Comparison of ENCODE assay signal across 8 mouse cellular contexts in genomic region chr9:46015081-46015551, GRCm38 (mm10). TPM values are rescaled to one million over a fixed set of nuclear protein-coding genes. Genes with fewer than 3 reads are reported as not detected.
DNase-seq lines count a peak whose midpoint lies in the region; ATAC-seq and TF ChIP-seq lines count a peak whose summit lies in the region.

No protein-coding gene starts in this region.

- peaks cover 6% of the 10 kb centered on the region for H3K36me3 ChIP-seq in heart, adult 2 months (ENCODE audit: control insufficient read depth, insufficient read depth, low read length)
- no peaks in the 10 kb centered on the region for H3K36me3 ChIP-seq in intestine, postnatal 0 days (ENCODE audit: control insufficient read depth, insufficient read depth)
- no peaks in the 10 kb centered on the region; the same call in 1 of the 2 replicates for H3K36me3 ChIP-seq in lung, embryonic 14.5 days (ENCODE audit: insufficient read depth)

- H3K79me2 ChIP-seq in heart, adult 2 months (replicated peaks; ENCODE audit: control insufficient read depth, insufficient read depth, low read length): peaks cover 7% of the 10 kb centered on the region

- no peak overlapping the region; the same call in 1 of the 2 replicates for H3K9ac ChIP-seq in heart, adult 2 months (ENCODE audit: low read depth, low read length)
- no peak overlapping the region for H3K9ac ChIP-seq in intestine, postnatal 0 days (ENCODE audit: low read depth, low read length)
- 0 out of 2 replicates have a peak overlapping the region, but pooled peaks have one; percentile 0 for H3K9ac ChIP-seq in lung, embryonic 14.5 days

- intact Hi-C loops in heart, adult 2 months (cut with DNase I): no loop called here

- H3K4me1 ChIP-seq in heart, adult 2 months (ENCODE audit: control insufficient read depth, insufficient read depth, low read length): peaks cover 18% of the 10 kb centered on the region
- peaks cover 27% of the 10 kb centered on the region for H3K4me1 ChIP-seq in intestine, postnatal 0 days (replicated peaks; ENCODE audit: control insufficient read depth, insufficient read depth, low read length)
- peaks cover 25% of the 10 kb centered on the region for H3K4me1 ChIP-seq in lung, embryonic 14.5 days (ENCODE audit: insufficient read depth)

- H3K4me3 ChIP-seq in heart, adult 2 months: peak overlapping the region; percentile 29
- H3K4me3 ChIP-seq in intestine, postnatal 0 days (ENCODE audit: low read depth, low read length): no peak overlapping the region
- no peak overlapping the region for H3K4me3 ChIP-seq in lung, embryonic 14.5 days (ENCODE audit: low read depth, low read length)

- peak overlapping the region; percentile 76 for H3K27ac ChIP-seq in heart, adult 2 months
- peak overlapping the region; percentile 63 for H3K27ac ChIP-seq in intestine, postnatal 0 days (ENCODE audit: low read depth, low read length)
- H3K27ac ChIP-seq in lung, embryonic 14.5 days (ENCODE audit: low read depth): peak overlapping the region; percentile 71

- peak; percentile 22 for ATAC-seq in common myeloid progenitor, adult 5-6 weeks (replicated peaks; ENCODE audit: low read depth, poor library complexity, severe bottlenecking)
- ATAC-seq in intestine, postnatal 0 days: no peak
- ATAC-seq in lung, embryonic 14.5 days (ENCODE audit: insufficient read depth): no peak

- 6% methylated on average over 8 of the region's 8 CpGs for WGBS in heart, adult 2 months
- 6% methylated on average over 8 of the region's 8 CpGs for WGBS in intestine, postnatal 0 days
- WGBS in lung, embryonic 14.5 days: 13% methylated on average over 8 of the region's 8 CpGs

- no peak; the same call in 1 of the 2 replicates for TF ChIP-seq CTCF in heart, adult 2 months (IDR thresholded peaks at IDR 0.05)
- TF ChIP-seq CTCF in intestine, postnatal 0 days (IDR thresholded peaks at IDR 0.05; ENCODE audit: low read depth): no peak
- no peak for TF ChIP-seq CTCF in lung, embryonic 14.5 days (IDR thresholded peaks at IDR 0.05; ENCODE audit: low read depth)

- no peaks in the 10 kb centered on the region for H3K9me3 ChIP-seq in intestine, postnatal 0 days (ENCODE audit: control insufficient read depth)
- no peaks in the 10 kb centered on the region for H3K9me3 ChIP-seq in lung, embryonic 14.5 days (ENCODE audit: low read depth, low read length)

- peak; percentile 38; the same call in 1 of the 2 replicates for TF ChIP-seq POLR2A in heart, adult 2 months (IDR thresholded peaks at IDR 0.05; ENCODE audit: insufficient read depth, low read depth, low read length)

- peak; percentile 97 for TF ChIP-seq EP300 in heart, adult 2 months (IDR thresholded peaks at IDR 0.05; ENCODE audit: insufficient read depth, low read depth, low read length)

- DNase-seq in right cerebral cortex, adult 18-20 months: peak; percentile 59
- no peak for DNase-seq in right cerebral cortex, postnatal 36 days (ENCODE audit: low spot score in 2 of 2)
- DNase-seq in heart, adult 2 months: peak; percentile 68 to 84
- peak; percentile 77 for DNase-seq in lung, embryonic 14.5 days
- DNase-seq in retina, postnatal 1 day: peak; percentile 35
- no peak for DNase-seq in spleen, adult 18-20 months

- H3K27me3 ChIP-seq in heart, adult 2 months (ENCODE audit: control insufficient read depth, insufficient read depth, low read length): no peaks in the 10 kb centered on the region
- H3K27me3 ChIP-seq in intestine, postnatal 0 days (replicated peaks; ENCODE audit: control insufficient read depth, insufficient read depth, low read length): no peaks in the 10 kb centered on the region
- H3K27me3 ChIP-seq in lung, embryonic 14.5 days (ENCODE audit: insufficient read depth, low read length): no peaks in the 10 kb centered on the region

- H3K4me2 ChIP-seq in intestine, postnatal 0 days (replicated peaks; ENCODE audit: low read depth): peak overlapping the region; percentile 86
- H3K4me2 ChIP-seq in lung, embryonic 14.5 days: peak overlapping the region; percentile 80

RNA-seq across cellular contexts. Expression of gene Sik3, which starts 2.5 kb away (rescaled TPM):
- total RNA-seq in common myeloid progenitor, adult 5-6 weeks (2017): 21.1 and 25.1 TPM in 2 replicates
- 10 to 100 TPM; 62.1 to 81.1 TPM for total RNA-seq in heart, adult 2 months (2021)
- 30.7 and 32.1 TPM in 2 replicates for polyA plus RNA-seq in heart, adult 2 months (2012; rRNA removed)
- 7.4 and 10.0 TPM in 2 replicates for polyA plus RNA-seq in intestine, postnatal 0 days (2015; fragmentation: Nextera tagmentation; extraction: Ambion mirVana)
- 14.1 and 15.7 TPM in 2 replicates for polyA plus RNA-seq in lung, embryonic 14.5 days (2014; fragmentation: Nextera tagmentation; extraction: Ambion mirVana)

RNA-seq across cellular contexts. Expression of gene Pafah1b2, which starts 2.6 kb away (rescaled TPM):
- total RNA-seq in common myeloid progenitor, adult 5-6 weeks (2017): 88.3 and 101 TPM in 2 replicates
- 10 to 100 TPM; 46.0 to 49.0 TPM for total RNA-seq in heart, adult 2 months (2021)
- 17.1 and 28.8 TPM in 2 replicates for polyA plus RNA-seq in heart, adult 2 months (2012; rRNA removed)
- polyA plus RNA-seq in intestine, postnatal 0 days (2015; fragmentation: Nextera tagmentation; extraction: Ambion mirVana): 78.1 and 78.2 TPM in 2 replicates
- 179 and 184 TPM in 2 replicates for polyA plus RNA-seq in lung, embryonic 14.5 days (2014; fragmentation: Nextera tagmentation; extraction: Ambion mirVana)

Comparison
In these comparisons a context has a peak if more than half of its experiments do, and no peak if none do; other contexts are left out.
1. DNase-seq: peak in right cerebral cortex, adult 18-20 months (single experiment), heart, adult 2 months (2 of 2), lung, embryonic 14.5 days (single experiment) and retina, postnatal 1 day (single experiment); none in right cerebral cortex, postnatal 36 days (0 of 2) and spleen, adult 18-20 months (0 of 2).
2. Peak in every context shown above with its lines, with median percentiles within 50 percentile points of each other: H3K27ac ChIP-seq.